Mouse (Mus musculus): ENCODE results near the gene Tpcn2. TPM values are rescaled to one million over a fixed set of nuclear protein-coding genes. Genes with fewer than 3 reads are reported as not detected.

The Tpcn2 gene
- total RNA-seq, 2 experiments from 2014 or later: 3.7 to 4.7 TPM

DNA sequence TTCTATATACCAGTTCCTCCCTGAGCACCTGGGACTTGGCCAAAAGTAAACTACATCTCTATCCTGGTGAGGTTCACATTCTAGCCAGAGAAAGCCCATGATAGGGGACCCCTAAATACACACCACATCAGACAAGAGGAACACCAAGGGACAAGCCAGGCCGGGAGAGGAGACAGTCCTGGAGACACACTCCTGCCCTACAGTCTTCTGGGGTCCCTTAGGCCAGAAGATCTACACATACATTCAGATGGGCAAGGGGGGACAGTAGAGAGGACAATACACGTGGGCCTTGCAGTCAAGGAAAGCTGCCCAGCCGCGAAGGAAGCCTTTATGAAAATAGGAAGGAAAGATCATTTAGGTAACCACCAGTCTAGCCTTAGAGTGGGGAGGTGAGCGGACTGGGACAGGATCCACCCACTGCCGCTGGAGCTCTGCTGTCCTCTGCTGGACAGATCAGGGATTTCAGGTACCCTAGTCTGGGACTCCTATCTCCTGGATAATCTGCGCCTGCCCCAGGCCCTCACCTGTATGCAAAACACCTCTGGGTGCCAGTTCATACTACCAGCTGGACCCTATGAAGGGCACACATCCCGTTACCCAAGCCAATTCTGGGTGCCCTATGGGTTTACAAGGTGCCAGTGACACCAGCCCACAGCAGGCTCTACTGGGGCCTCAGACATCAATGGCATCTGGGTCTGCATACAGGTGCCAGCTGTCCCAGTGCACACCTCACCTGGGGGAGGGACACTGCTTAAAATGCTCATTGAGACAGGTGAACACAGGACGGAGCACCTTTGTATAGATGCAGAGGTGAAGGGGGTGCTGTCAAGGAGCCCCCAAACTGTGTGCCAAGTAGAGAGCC is 40.7 kb downstream of the Tpcn2 start:
- peak; percentile 95 for ATAC-seq (replicated peaks; ENCODE audit: poor library complexity)

DNA sequence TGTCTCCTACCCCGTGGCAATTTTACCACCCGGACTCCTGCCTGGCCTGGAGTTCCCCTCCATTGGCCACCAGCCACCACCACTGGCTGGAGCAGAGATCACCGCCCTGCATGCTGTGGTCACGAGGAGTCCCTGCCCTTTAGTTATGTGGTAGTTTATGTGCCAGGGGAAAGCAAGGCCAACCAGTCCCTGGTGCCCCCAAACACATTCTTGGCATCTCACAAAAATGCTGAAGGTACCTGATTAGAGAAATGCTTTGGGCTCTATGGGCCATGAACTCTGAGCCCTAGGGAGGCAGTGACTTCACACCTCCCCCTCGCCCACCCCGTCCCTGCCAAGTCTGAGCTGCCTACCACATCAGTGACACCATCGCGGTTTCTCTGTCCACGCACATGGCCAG is 41.8 kb downstream of the Tpcn2 start:
- ATAC-seq (replicated peaks; ENCODE audit: poor library complexity): no peak

DNA sequence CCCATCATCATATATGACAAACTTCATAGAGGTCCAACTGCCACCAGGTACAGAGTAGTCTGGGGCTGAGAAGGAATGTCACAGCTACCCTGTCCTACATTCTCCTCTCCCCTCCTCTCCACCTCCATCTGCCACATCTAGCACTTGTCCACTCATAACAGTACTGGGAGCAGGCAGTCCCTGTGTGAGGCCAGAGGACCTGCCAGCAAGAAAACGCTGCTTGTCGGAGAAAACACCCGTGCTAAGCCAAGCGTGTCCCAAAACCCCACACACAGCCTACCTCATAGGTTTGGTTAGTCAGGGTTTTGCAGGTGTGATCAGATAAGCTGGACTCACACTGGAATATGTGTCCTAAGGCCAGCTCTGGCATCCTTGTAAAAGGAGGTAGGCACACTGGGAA is 42.9 kb downstream of the Tpcn2 start:
- no peak for ATAC-seq (replicated peaks; ENCODE audit: poor library complexity)

DNA sequence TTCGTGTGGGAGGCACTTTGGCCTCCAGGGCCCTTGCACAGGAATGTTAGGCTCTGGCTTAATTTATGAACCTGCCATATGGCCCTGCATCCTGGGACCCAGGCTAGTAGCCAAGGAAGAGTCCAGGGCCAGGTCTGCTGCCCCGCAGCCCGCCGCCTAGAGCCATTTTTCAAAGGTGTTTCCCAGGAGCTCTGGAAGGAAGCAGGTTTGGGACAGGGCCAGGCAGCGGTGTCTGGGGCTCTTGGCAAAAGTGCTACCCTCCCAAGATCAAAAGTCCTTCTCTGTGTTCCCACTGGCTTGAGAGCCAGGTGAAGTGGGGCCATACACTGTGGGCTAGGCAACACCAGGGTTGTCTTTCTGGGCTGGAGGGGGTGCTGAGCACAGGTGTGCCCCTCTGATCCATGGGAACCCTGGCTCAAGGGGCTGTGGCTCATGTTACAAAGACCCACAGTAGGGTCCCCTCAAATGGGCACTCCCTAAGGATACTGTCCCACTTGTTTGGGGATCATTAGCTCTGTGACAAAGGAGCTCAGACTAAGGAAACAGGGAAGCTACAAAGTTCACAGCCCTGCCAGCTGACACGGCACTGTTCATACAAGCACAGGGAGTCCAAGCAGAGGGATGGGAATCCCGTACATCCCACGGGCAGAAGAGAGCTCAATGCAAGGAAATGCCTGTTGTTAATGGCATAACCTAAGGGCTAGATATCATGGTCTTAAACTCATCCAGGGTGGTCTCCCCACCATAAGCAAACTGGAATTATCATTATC is 43.9 kb downstream of the Tpcn2 start:
- ATAC-seq (replicated peaks; ENCODE audit: poor library complexity): no peak

DNA sequence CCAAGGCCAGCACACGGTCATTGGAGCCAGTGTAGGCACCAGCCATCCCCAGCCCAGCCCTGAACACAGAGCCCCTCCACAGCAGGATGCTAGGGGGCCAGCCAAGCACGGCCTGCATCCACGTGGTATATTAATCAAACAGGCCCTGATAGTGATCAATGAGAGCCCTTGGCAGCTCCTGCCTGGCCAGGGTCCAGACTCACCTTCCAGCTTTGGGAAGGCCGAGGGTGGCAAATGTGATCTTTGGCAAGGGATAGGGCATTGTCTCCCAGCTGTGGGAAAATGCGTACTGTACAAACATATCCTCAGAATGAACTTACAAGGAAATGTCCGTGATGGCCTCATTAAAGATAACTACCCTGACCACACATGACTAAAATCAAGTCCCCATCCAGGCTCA is 44.7 kb downstream of the Tpcn2 start:
- no peak for ATAC-seq (replicated peaks; ENCODE audit: poor library complexity)

DNA sequence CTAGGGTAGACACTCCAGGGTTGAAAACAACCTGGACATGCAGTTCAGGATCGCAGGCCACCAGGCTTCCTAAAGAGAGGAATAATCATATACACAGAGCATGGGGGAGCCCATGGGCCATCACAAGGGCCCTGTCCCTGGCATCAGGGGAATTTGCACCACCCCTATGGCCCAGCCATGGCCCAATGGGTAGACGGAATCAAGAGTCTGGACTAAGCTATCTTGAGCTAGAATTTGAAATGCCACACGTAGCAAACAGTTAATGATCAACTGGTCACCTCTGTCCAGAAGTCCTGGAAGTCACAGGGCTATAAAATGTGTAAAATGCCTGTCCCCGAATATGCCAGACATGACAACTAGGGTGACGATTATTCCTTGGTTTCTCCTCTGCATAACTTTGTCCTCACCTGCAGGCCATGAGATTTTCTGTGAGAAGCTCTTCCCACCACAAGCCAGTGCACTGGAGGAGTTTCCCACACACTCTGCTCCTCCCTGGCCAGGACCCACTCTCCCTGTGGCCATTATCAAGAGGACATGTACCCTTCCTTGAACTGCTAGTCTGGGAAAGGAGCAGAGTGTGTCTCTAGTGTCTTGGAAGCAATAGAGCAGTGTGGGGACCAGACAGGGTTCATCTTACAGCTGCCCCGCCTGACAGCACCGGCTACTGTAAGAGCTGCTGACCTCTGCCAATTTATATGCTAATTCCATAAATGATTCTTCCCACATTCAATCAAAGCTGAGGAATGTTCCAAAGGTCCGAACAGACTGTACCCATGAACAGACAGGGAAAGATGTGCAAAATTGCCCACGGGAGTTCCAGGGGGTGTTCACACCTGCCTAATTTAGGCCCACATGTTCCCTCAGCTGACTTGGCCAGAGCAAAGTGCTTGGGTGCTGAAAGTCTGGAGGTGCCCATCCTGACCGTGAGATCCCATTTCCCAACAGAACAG is 48.7 kb downstream of the Tpcn2 start:
- ATAC-seq (replicated peaks; ENCODE audit: poor library complexity): no peak

DNA sequence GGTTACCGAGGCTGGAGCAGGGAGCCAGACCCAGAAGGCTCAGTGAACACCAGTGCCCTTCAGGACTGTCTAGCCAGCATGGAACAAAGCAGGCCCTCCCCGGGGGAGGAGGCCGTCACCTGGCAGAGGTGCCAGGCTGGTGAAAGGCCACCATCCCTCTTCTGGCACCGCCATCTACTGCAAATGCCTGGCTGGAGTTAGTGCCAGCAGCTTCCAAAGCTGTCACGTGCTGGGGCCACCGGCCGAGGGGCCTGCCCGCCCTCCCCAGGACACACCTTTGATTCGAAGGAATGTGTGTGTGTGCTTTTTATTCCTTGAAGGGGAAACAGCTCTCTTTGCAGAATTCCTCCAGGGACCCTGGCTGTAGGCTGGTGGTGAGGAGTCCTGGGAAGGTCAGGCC is 52.2 kb downstream of the Tpcn2 start:
- no peak for ATAC-seq (replicated peaks; ENCODE audit: poor library complexity)

DNA sequence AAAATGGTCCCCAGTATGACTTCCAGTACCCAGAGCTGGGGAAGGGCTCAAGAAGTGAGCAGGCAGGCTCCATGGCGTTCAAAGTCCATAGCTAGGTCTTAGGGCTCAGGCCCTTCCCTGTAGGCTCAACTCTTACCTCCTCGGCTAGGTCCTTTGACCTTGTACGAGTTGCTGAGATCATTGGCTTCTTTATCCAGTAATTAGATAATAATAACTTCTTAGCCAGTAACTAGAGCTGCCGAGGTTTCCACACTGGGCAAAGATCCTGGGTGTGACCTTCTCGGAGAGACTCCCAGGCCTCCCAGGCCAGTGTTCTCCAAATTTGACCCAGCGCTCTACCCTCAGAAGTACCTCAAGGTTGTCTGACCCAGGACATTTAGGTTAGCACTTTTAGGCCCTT is 57.2 kb downstream of the Tpcn2 start:
- no peak for ATAC-seq (replicated peaks; ENCODE audit: poor library complexity)

DNA sequence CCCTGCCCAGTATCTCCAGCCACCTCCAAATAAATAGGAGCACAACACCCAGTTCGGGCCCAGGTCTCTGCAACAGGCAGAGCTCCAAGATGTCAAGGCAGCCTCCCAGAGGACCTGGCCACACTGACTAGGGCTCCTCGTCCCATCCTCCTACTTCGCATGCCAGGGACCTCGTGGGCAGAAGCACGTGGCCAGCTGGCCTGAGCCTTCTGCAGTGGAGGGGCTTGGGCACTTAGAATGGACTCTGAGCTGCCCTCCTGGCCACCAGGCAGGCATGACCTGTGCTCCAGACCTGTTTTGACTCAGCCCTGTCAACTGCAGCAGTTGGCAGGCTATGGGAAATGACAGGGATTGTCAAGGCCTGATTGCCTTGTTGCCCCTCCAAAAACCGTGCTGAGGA is 58.2 kb downstream of the Tpcn2 start:
- ATAC-seq (replicated peaks; ENCODE audit: poor library complexity): no peak

DNA sequence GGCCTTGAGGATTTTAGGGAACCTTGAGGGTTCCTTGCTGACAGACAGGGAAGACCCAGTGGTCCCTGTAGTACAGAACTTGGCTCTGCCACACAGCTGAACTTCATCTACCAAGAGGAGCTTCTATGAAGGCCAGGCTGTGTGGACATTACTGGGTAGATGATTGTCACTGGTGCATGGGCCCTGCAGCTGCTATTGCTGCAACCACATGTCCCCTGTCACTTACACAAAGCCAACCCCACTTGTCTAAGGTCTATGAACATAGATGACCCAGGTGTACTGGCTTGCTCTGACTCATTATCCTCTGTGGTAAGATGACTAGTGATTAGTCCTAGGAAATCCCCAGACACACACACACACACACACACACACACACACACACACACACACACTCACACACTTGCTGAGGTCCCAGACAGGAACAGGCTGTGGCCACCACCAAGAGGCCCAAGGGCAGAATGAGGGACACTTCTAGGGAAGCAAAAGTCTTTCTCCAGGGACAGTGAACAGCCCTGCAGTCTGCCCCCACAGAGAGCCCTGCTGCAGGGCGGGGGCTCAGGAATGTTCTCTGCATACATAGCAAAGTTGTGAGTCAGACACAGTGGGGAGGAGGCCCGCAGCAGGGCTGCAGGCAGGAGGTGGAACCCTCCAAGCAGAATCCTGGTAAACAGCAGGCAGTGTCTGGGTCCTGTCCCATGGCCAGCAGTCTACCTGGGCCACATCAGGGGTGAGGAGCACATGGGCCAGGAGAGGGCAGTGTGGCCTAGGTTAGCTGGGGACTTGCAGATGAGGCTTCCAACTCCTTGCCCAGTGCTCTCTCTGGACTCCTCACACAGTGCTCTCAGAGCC is 61.7 kb downstream of the Tpcn2 start:
- peak; percentile 59; the same call in 1 of the 2 replicates for ATAC-seq (replicated peaks; ENCODE audit: poor library complexity)

DNA sequence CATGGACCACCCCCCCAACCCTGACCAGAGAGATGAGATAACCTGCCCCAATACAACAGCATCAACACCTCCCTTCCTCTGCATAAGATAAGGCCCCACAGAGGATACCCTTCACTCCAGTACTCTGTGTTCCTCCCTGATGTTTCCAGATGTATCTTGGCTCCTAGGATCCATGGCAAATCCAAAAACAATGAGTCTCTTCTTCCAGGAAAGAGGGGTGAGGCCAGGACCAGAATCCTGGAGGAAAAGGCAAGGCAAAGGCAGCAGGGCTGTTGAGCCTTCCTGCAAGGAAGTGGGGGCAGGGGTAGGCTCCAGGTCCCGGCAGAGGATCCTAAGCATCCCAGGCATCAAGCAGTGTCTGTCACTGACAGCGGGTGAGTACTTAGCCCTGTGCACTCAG is 62.5 kb downstream of the Tpcn2 start:
- ATAC-seq (replicated peaks; ENCODE audit: poor library complexity): no peak

DNA sequence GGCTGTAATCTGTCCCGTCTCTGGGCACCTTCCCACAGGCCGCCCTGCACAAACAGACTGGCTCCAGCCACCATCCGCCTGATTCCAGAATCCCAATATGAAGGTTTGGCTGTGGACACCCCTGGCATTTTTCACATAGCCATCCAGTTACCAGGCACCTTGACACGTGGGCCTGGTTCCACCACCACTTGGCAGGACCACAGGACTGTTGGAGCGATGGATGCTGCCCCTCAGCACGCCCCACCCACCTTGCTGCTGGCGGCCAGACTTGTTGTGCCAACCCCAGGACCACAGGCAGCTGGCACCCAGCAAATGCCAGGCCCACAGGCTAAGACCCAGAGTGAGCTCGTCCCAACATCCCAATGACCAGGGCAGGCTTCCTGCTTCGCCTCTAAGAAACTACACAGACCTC is 64.4 kb downstream of the Tpcn2 start:
- no peak for ATAC-seq (replicated peaks; ENCODE audit: poor library complexity)

DNA sequence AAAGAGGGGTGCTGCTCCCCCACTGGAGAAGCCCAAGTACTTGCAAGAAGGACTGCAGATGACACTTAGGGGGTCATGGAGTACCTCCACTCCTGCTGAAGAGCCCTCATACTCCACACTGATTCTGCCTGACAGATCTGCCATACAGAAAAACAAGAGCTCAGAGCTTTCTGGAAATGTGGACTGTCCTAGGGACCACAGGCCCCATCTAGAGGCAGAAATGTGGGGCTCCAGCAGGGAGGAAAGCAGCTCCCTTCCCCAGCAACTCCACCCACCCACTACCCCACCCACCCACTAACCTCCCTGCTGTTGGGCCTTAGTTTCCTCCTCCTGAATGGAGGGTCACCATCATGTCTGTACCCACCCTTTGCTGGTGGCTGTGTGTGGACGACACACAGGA is 67.2 kb downstream of the Tpcn2 start:
- ATAC-seq (replicated peaks; ENCODE audit: poor library complexity): no peak

DNA sequence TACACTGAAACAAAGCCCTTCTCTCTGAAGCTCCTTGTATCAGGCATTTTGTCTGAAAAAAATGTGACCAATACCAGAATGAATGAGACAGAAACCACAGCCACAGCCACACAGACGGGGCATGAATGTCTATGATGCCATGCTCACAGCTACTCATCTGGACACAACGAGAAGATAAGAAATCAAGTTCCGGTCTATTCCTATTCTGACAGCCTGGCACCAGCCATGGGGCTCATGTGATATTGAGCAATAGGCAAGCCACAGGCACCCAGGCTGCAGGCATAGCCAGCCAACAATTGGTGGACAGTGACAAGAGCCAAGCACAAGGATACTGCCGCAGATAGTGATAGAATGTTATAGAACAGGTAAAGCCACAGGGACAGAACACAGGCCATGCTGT is 68.3 kb downstream of the Tpcn2 start:
- ATAC-seq (replicated peaks; ENCODE audit: poor library complexity): peak; percentile 82

DNA sequence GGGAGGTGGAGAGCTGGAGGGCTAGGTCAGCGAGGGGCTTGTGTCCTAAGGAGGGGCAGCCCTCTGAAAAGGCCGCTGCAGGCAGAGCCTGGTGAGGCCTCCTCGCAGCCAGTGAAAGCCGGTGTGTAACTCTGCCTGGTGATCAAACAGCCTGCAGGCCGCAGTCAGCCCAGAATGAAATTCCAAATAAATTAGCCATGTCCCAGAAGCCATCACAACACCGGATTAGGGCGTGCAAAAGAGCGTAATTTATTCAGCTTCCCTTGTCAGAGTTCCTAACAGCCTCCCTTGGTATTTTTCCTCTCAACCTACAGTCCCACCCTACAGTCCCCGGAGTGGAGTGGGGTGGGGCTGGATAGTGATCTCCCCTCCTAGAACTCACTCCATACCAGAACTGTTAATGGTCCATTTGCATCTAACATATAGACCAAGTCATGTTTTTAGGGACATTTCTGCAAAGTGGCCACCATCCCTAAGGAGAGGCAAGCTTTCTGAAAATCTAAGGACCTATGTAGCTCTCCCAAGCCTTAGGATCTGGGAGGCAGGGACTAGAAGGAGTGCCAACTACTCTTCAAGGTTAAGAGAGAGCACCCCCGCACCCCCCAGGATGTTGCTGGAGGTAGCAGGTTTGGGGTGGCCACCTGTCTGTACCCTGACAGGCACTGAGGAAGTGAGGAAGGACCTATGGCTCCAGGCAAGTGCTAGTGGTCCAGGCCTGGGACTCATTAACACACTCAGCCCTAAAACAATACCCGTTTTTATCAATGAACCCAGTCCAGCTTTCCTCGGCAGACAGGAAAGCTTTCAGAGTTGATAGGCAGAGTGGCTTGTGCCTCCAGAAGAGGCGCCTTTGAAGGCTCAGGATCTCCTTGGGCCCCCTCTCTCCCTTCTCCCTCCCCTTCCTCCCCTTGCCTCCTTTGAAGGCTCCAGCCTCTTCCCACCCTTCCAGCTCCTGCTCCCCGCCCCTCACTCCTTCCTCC is 71.8 kb downstream of the Tpcn2 start:
- no peak for ATAC-seq (replicated peaks; ENCODE audit: poor library complexity)

DNA sequence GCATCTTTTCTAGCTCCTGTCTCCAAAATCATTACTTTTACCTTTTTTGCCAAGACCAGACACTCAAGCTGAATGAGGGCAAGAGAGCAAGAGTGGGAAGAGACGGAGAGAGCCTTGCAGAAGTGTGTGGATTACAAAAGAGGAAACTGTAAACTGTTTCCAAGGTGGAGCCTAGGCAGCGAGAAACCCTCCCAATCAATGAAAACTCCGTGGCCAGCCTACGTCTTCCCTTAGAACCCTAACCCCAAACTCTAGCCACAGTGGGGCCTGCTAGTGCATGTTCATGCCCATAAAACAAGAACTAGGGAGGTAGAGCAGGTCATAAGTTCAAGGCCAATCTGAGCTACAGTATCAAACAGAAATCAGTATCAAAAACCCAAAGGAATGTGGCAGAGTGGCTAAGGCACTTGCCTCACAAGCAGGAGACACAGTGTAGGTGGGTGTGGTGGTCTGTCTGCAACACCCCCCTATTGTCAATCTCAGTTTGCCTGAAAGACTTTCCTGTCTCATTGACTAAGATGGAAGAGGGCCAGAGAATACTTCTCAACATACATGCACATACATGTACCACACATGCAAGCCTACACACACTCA is 73.2 kb downstream of the Tpcn2 start:
- peak; percentile 51 for ATAC-seq (replicated peaks; ENCODE audit: poor library complexity)

DNA sequence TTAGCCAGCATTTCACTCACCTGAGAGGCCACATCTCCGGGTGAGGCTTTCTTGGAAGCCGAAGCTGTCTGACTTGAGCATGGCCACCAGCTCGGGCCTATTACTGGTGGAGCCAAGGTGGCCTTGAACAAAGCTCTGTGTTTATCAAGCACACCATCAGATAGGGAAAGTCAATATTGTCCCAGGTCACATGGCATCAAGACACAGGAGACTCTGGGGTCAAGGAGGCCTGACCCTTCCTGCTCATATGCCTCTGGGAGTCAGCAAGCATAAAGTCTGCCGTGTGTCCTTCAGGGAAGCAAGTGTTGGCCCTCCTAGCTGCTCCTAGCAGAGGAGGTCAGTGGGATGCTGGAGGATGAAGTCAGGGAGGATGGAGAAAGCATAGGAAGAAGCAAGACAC is 75.8 kb downstream of the Tpcn2 start, which contains the start of gene 1810010D01Rik:
TSS of gene 1810010D01Rik (minus strand) at position 114 of the 400 bp plus-strand sequence.
- ATAC-seq (replicated peaks; ENCODE audit: poor library complexity): no peak

DNA sequence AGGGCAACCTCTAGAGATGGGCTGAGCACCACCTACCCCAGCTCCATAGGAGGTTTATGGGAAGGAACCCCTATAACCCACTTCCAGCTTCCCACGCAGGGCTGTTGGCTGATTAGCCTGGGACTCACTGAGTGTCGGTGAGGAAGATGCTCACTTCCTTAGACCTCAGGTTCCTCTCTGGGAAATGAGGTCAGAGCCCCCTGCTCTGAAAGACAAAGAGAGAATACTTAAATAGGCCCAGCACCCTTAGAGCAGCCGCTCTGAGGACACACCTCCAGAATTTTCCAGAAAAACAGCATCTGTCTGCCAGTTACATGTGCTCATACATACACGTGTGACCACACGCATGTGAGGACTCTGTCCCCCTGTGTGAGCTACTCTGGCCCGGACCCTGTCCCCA is 77.0 kb downstream of the Tpcn2 start:
- ATAC-seq (replicated peaks; ENCODE audit: poor library complexity): peak; percentile 27; the same call in 1 of the 2 replicates
